Mouse (Mus musculus) frontal cortex, postnatal 36 days (tissue): ENCODE data around the gene Mybbp1a.

Experiments used
- DNase-seq, 2 experiments: peaks; one replicate each; pipeline ENCODE4 v3.0.0; 2022; ENCODE audit warnings: low spot score in 2 of 2

Mybbp1a gene

GRCm38 (mm10) chr11:72477653-72478052 lies 36.5 kb downstream of the Mybbp1a start:
- DNase-seq = no peak

GRCm38 (mm10) chr11:72478228-72478627 lies 37.1 kb downstream of the Mybbp1a start:
- no peak for DNase-seq

GRCm38 (mm10) chr11:72479499-72479898 lies 38.3 kb downstream of the Mybbp1a start:
- no peak for DNase-seq

GRCm38 (mm10) chr11:72481313-72481712 lies 40.2 kb downstream of the Mybbp1a start:
- DNase-seq = no peak

GRCm38 (mm10) chr11:72481952-72482351 lies 40.8 kb downstream of the Mybbp1a start:
- no peak for DNase-seq

DNA sequence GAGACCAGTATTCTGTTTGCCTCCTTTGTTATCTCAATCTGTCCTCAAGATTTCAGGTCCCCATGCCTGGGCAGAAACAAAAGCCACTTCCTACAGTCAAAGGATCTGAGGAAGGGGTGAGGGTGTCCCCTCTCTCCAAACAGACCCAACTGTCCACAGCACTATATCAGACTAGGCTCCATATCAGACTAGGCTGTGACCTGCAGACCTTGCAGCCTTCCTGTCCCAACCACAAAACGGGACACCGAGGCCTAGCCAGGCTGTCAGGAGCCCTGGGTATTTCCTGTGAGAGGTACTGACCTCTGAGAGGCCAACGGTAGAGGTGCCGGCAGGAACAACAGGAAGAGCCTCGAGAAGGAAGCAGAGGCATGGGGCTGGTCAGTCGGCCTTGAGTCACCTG lies 43.4 kb downstream of the Mybbp1a start:
- no peak for DNase-seq

DNA sequence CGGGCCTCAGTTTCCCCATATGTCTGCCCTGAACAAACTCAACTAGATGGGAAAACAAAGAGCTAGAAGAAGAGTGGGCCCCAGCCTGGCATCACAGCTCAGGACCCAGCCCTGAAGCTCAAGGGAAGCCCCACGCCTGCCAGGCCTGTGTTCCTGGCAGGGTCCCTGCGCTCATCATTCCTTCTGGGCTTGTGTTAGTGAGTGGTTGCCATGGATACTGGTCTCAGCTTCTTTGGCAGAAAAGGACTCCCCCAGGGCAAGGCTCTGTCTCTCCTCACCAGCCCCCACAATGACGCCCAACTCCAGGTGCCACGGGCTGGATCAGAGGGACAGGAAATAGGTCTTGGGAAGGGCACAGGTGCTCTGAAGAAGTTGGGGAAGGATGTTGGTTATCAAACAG lies 44.0 kb downstream of the Mybbp1a start:
- DNase-seq = no peak

- no peak for DNase-seq
Observed at GRCm38 (mm10) chr11:72485960-72486359, 44.8 kb downstream of the Mybbp1a start.

- no peak for DNase-seq
Observed at GRCm38 (mm10) chr11:72487171-72487570, 46.0 kb downstream of the Mybbp1a start.

GRCm38 (mm10) chr11:72487739-72488138 lies 46.6 kb downstream of the Mybbp1a start:
- DNase-seq = no peak

GRCm38 (mm10) chr11:72488753-72489271 lies 47.7 kb downstream of the Mybbp1a start:
- peak; percentile 75 to 80 for DNase-seq

DNA sequence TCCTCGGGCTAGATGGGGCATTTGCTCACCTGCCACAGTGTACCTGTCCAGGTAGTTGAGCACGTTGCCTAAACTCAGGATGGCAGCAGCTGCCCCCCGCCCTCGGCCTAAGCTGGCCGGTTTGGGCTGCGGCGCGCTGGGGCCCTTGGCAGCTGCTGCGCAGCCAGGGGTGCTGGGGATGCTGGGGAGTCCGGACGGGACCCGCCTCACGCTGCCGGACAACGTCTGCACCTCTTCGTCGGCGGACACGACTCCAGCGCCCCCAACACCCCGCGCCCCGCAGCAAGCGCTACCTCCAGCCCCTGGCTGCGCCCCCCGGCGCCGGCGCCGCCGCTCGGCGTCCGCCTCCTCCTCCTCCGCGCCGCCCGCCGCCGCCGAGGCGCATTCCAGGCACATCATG lies 48.2 kb downstream of the Mybbp1a start:
- DNase-seq = no peak

DNA sequence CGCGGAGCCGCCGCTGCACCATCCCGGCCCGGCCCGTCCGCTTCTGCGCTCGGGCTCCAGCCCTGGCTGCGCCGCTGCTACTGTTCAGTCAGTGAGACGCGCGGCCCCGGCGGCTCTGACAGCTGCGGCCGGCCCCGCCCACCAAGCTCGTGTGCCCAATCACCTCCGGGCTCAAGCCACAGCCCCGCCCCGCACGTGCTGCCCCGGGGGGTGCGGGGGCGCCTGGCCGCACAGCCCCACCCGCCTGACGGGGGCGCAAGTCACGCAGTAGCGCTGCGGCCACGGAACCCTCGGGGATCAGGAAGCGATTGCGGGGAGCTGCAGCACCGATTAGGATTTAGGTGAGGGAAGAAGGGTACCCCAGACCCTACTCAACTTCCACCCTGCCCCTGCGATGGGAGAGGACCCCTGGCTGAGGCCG lies 48.7 kb downstream of the Mybbp1a start, which contains the start of gene Spns2:
TSS of gene Spns2 (minus strand) at position 24 of the 421 bp plus-strand sequence.
- peak; percentile 91 to 94 for DNase-seq

GRCm38 (mm10) chr11:72491130-72491960 lies 50.2 kb downstream of the Mybbp1a start:
- peak; percentile 58 to 68 for DNase-seq

GRCm38 (mm10) chr11:72494046-72494988 lies 53.2 kb downstream of the Mybbp1a start:
- DNase-seq = no peak

- no peak for DNase-seq
Observed at GRCm38 (mm10) chr11:72496066-72496465, 54.9 kb downstream of the Mybbp1a start.

GRCm38 (mm10) chr11:72496775-72497174 lies 55.6 kb downstream of the Mybbp1a start:
- DNase-seq = no peak

GRCm38 (mm10) chr11:72497367-72497766 lies 56.2 kb downstream of the Mybbp1a start:
- DNase-seq = no peak

DNA sequence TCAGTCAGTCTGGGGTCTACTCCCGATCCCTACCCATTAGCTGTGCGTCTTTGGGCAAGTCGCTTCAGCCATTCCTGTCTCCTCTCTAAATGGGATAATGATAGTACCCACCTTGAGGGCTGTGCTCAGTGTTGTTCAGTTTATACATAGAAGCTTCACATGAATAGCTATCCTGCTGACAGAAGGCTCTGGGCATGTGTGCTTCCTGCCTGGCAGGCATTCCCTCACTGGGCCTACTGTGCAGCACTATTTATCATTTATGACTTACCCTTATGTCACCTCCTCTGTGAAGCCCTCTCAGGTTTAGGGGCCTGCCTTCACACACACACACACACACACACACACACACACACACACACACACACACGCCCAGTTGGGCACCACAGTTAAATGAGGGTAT lies 59.0 kb downstream of the Mybbp1a start:
- DNase-seq = no peak
